Mouse (Mus musculus) heart, embryonic 12.5 days (tissue): Measurements from ENCODE around the gene Bnip2. TPM values are rescaled to one million over a fixed set of nuclear protein-coding genes. Genes with fewer than 3 reads are reported as not detected.
A peak's percentile ranks its signal among the peaks of the same experiment; 100 is the strongest.

ENCODE experiments used
- ATAC-seq: fragments of 200-750 bp; cut with Nextera tagmentation; 2 replicates; pipeline ENCODE4 v1.8.0; 2017; ENCODE audit warnings: moderate TSS enrichment, moderate library complexity; ENCODE audit not compliant: insufficient number of reproducible peaks, low FRiP score
- H3K27ac ChIP-seq: fragments of 300-500 bp; sonication (generic); 2 replicates; pipeline ENCODE4 v1.5.1; 2016; ENCODE audit warnings: mild to moderate bottlenecking, moderate library complexity; ENCODE audit not compliant: poor library complexity, severe bottlenecking
- H3K27me3 ChIP-seq: fragments of 300-500 bp; sonication (generic); replicated peaks from 2 replicates; pipeline ENCODE4 v1.6.1; 2016; ENCODE audit warnings: mild to moderate bottlenecking, moderate library complexity
- H3K36me3 ChIP-seq: fragments of 300-500 bp; sonication (generic); 2 replicates; pipeline ENCODE4 v1.6.1; 2016; ENCODE audit warnings: mild to moderate bottlenecking, moderate library complexity
- H3K4me1 ChIP-seq: fragments of 300-500 bp; sonication (generic); replicated peaks from 2 replicates; pipeline ENCODE4 v1.6.1; 2016; ENCODE audit warnings: mild to moderate bottlenecking
- H3K4me2 ChIP-seq: fragments of 300-500 bp; sonication (generic); 2 replicates; pipeline ENCODE4 v1.6.1; 2016; ENCODE audit warnings: mild to moderate bottlenecking, moderate library complexity
- H3K4me3 ChIP-seq: fragments of 300-500 bp; sonication (generic); 2 replicates; pipeline ENCODE4 v1.5.1; 2016; ENCODE audit warnings: mild to moderate bottlenecking
- H3K9ac ChIP-seq: fragments of 300-500 bp; sonication (generic); 2 replicates; pipeline ENCODE4 v1.6.1; 2016; ENCODE audit warnings: mild to moderate bottlenecking, moderate library complexity
- H3K9me3 ChIP-seq: fragments of 300-500 bp; sonication (generic); replicated peaks from 2 replicates; pipeline ENCODE4 v1.6.1; 2016; ENCODE audit warnings: mild to moderate bottlenecking, moderate library complexity
- WGBS: fragments of 180-500 bp; shearing (Covaris S2); methylation state at CpG from one replicate; pipeline ENCODE4 v1.1.7; 2016; 5-methylcytosine and 5-hydroxymethylcytosine counted together
- polyA plus RNA-seq: library from polyadenylated mRNA; unstranded; fragments of >200 nt; fragmentation: Nextera tagmentation; extraction: Ambion mirVana; gene quantifications from 2 replicates; pipeline ENCODE4 v1.2.1, GENCODE M21; 2016

The Bnip2 gene
- polyA plus RNA-seq, 1 experiment from 2014 or later: 119 TPM

- Histone ChIP-seq H3K9me3 (no peaks in the 10 kb centered on the region), H3K4me3 (no peak overlapping the region), H3K4me2 (no peak overlapping the region), H3K27ac (no peak overlapping the region), H3K4me1 (peaks cover 24% of the 10 kb centered on the region), H3K9ac (no peak overlapping the region), H3K36me3 (no peaks in the 10 kb centered on the region), H3K27me3 (no peaks in the 10 kb centered on the region)
- no peak for ATAC-seq
- 52% methylated on average over 6 of the region's 6 CpGs for WGBS
Observed at GRCm38 (mm10) chr9:70048751-70049415, 59.6 kb downstream of the Bnip2 start.

GRCm38 (mm10) chr9:70049416-70049783 lies 60.1 kb downstream of the Bnip2 start:
- Histone ChIP-seq H3K9ac (no peak overlapping the region), H3K4me1 (peaks cover 24% of the 10 kb centered on the region), H3K27ac (no peak overlapping the region), H3K9me3 (no peaks in the 10 kb centered on the region), H3K4me2 (peak overlapping the region; percentile 18; the same call in 1 of the 2 replicates), H3K4me3 (no peak overlapping the region), H3K36me3 (no peaks in the 10 kb centered on the region), H3K27me3 (no peaks in the 10 kb centered on the region)
- no peak for ATAC-seq
- 30% methylated on average over 3 of the region's 3 CpGs for WGBS

- Histone ChIP-seq H3K4me1 (peaks cover 24% of the 10 kb centered on the region), H3K4me3 (no peak overlapping the region), H3K9ac (no peak overlapping the region), H3K27ac (no peak overlapping the region), H3K4me2 (peak overlapping the region; percentile 18; the same call in 1 of the 2 replicates), H3K36me3 (no peaks in the 10 kb centered on the region), H3K27me3 (no peaks in the 10 kb centered on the region), H3K9me3 (no peaks in the 10 kb centered on the region)
- ATAC-seq: no peak
- 49% methylated on average over 8 of the region's 8 CpGs for WGBS
Observed at GRCm38 (mm10) chr9:70049839-70050238, 60.6 kb downstream of the Bnip2 start.

GRCm38 (mm10) chr9:70052730-70053129 lies 63.5 kb downstream of the Bnip2 start:
- no peak for ATAC-seq
- Histone ChIP-seq H3K4me2 (no peak overlapping the region), H3K36me3 (no peaks in the 10 kb centered on the region), H3K4me3 (no peak overlapping the region), H3K9ac (no peak overlapping the region), H3K27ac (no peak overlapping the region), H3K4me1 (peaks cover 18% of the 10 kb centered on the region), H3K27me3 (no peaks in the 10 kb centered on the region), H3K9me3 (no peaks in the 10 kb centered on the region)
- whole genome bisulfite sequencing: 72% methylated on average over 3 of the region's 3 CpGs

- peaks cover 15% of the 10 kb centered on the region for H3K4me1 ChIP-seq
- no peaks in the 10 kb centered on the region for H3K27me3 ChIP-seq
- no peak overlapping the region for H3K27ac ChIP-seq
- H3K4me3 ChIP-seq: no peak overlapping the region
- no peaks in the 10 kb centered on the region for H3K36me3 ChIP-seq
- no peak for ATAC-seq
- no peak overlapping the region for H3K4me2 ChIP-seq
- H3K9ac ChIP-seq: no peak overlapping the region
- no peaks in the 10 kb centered on the region for H3K9me3 ChIP-seq
- WGBS: 44% methylated on average over 3 of the region's 3 CpGs
Observed at GRCm38 (mm10) chr9:70053411-70053810, 64.1 kb downstream of the Bnip2 start.

Other genes starting within 250 kb of the Bnip2 start
- gene Foxb1, start 228.5 kb upstream of the Bnip2 start, polyA plus RNA-seq: not detected in 2 replicates
- 148 TPM in 2 replicates for gene Gtf2a2, start 23.1 kb downstream of the Bnip2 start, polyA plus RNA-seq
- gene Gcnt3, start 48.6 kb downstream of the Bnip2 start, polyA plus RNA-seq: not detected in 2 replicates
- gene Fam81a, start 153.1 kb downstream of the Bnip2 start, polyA plus RNA-seq: 31.5 and 35.0 TPM in 2 replicates
- 15.2 and 16.2 TPM in 2 replicates for gene Myo1e, start 217.9 kb downstream of the Bnip2 start, polyA plus RNA-seq